Mouse (Mus musculus): Measurements from ENCODE around the gene Khk.

Gene Khk

DNA sequence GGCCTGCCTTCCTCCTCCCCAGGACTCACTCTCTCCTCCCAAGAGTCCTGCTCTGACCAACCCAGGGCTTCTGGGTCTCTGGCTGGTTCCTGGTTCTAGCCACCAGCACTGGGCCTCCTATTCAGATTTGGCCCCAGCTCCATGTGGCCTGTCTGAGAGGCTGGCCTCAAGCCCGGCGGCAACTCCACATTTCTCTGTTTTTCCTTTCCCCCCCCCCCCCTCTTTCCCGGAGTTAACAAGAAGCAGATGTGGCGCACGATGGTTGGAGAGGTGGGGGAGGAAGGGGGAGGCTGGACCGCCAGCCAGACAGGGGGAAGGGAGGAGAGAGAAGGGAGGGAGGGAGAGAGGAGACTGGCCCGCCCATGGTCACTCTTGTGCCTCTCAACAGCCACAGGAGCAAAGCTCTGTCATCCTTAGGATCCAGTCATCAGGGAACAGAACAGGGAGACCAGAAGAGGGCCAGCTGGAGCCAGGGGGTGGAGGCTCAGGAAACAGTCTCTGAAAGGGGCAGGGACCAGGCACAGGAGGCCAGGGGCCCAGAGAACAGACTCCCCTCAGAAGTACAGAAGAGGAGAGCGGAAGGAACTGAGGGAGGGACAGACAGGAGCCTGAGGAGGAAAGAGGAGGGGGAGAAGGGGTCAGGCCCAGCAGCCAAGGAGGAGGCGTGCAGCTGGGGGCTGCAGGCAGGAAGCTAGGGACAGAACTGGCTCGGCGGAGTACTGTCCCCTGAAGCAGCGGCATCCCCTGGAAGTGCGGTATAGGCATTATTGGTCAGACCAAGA lies 8.0 kb upstream of the Khk start, which contains the start of gene Emilin1:
TSS of gene Emilin1 (plus strand) at position 343 of the 782 bp plus-strand sequence.
- DNase-seq: peak; percentile 91

DNA sequence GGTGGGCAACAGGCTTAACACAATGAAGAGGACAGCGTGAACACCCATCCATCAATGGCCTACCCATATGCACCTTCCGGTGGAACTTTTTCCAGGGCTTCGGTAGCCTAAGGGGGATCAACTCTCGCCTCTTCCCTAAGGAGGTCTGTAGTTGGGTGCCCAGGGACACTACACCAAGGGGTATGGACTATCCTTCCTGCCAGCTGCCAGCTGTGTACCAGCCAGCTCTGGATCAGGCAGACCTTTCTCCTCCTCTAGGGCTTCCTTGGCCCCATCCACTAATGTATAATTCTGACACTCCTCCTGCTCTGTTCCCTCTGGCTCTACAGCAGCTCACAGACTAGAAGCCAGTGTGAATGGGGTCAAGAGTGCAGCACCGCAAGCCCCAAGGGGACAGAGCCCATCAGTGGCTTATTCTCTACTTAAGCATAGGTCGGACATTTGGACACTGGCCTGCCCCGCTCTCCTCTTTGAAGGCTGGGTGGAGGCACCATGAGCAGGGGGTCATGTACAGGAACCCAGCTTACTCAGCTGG lies 7.1 kb upstream of the Khk start:
- DNase-seq: no peak

DNA sequence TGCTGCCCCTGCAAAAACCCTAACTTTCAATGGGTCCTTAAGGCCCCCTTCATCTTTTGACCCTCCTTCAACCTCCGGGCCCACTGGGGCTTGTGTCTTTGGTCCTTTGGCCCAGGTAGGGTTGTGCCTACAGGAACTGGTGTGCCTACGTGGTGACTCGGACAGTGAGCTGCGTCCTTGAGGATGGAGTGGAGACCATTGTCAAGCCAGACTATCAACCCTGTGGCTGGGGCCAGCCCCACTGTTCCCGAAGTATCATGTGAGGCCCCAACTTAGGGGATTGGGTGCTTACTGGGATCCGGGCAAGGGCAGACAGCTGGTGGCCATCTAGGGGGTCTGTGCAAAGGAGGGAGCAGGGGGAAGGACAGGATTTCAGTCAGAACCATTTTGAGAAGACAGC lies 6.4 kb upstream of the Khk start:
- no peak for DNase-seq

DNA sequence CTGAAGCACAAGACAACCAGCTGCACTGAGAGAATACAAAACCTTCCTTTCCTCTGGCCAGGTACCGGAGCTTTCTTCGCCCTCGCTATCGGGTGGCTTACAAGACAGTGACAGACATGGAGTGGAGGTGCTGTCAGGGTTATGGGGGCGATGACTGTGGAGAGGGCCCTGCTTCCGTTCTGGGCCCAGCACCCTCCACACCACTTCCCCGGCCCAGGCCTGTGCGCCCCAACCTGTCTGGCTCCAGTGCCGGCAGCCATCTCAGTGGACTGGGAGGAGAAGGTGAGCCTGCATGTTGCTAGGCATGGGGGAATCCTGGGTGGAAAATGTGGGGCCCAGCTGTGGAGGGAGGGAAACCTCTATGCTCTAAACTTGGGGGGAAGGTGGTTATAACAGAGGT lies 5.8 kb upstream of the Khk start:
- no peak for DNase-seq

DNA sequence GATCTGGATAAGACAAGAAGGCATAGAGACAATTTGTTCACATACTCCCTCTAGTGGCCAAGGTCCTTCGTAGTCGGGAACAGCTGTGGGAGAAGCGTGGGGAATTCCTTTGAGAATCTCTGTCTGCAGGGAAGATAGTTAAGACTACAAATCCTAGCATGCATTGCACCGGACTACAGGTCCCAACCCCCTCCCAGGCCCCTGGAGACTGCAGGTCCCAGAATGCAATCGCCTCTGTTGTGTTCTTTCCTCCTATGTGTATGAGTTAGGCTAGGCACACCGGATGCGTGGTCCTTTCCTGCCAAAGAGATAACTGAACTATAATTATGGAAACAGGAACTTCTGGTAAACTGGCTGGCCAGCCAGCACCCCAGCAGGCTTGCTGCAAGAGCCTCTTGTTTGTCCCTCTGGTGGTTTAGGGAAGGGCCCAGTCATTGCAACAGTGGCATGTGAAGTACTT lies 5.2 kb upstream of the Khk start:
- DNase-seq: peak; percentile 96

- no peak for DNase-seq
Observed at GRCm38 (mm10) chr5:30916841-30917240, 4.4 kb upstream of the Khk start.

GRCm38 (mm10) chr5:30917348-30917747 lies 3.9 kb upstream of the Khk start:
- DNase-seq: no peak

GRCm38 (mm10) chr5:30917891-30918670 lies 3.1 kb upstream of the Khk start:
- no peak for DNase-seq

- DNase-seq: no peak
Observed at GRCm38 (mm10) chr5:30918691-30919090, 2.5 kb upstream of the Khk start.

GRCm38 (mm10) chr5:30919831-30920614 lies 1.2 kb upstream of the Khk start:
- DNase-seq: no peak

GRCm38 (mm10) chr5:30920621-30921020 lies 610 bp upstream of the Khk start:
- no peak for DNase-seq

DNA sequence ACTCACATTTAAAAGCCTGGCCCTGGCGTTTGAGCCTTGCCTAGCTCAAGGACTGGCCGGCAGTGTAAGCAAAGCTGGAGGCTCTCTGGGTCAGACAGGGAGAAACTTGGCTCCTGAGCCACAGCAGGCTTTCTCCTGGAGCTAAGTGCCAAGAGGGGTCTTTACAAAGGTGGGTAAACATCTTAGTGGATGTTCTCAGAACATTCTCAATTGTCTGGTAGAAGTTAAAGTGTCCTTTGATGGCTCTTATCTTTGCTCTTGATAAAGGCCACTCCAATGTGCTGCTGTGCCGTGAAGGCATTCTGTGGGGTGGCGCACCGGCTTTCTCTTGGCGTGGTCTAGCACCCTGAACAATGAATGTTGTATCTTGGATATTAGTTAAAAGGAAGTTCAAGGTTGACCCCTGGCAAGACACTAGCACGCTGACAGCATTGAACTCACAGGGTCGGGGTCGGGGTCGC lies 1.4 kb downstream of the Khk start:
- no peak for DNase-seq

GRCm38 (mm10) chr5:30923119-30923518 lies 1.9 kb downstream of the Khk start:
- DNase-seq: no peak

GRCm38 (mm10) chr5:30924614-30925013 lies 3.4 kb downstream of the Khk start:
- no peak for DNase-seq

DNA sequence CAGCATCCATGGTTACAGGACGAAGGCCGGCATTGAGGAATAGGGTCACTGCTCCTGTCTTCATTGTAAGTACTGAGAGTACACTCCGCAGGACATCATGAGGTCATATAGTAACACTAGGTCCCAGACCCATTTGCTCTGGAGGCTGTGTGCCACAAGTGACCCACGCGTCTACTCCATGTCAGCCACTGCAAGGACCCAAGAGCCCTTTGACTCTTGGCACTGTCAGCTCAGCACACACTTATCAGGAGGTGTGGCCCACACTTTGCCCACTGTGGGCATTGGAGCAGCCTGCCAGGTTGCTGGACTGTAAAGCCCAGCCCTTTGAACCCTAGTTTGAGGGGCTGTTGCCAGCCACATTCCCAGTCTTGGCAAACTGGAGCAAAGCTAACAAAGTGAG lies 4.0 kb downstream of the Khk start:
- DNase-seq: no peak

- DNase-seq: no peak
Observed at GRCm38 (mm10) chr5:30926073-30926472, 4.8 kb downstream of the Khk start.

DNA sequence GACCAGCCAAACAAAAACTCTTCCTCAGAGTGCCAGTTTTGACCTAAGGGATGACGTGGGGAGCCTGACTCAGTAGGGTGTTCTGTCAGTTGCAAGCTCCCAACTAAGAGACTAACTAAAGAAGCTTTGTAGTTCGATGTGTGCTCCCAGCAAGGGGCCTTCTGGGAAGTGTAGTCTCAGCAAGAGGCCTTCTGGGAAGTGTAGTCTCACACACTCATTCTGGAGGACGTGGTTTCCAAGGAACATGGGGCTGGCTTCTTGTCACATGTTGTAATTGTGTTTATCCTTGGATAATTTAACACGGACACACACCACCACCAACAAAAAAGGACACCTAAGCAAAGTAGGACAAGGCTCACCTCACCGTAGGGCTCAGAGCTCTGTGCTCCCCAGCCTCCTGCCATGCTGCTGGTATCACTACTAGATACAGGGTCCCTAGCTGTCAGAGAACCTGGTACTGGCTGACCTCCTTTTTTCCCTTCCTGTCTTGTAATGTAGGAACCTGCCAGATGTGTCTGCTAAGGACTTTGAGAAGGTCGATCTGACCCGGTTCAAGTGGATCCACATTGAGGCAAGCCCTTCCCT lies 6.8 kb downstream of the Khk start:
- peak; percentile 58 for DNase-seq

- DNase-seq: peak; percentile 88
Observed at GRCm38 (mm10) chr5:30930121-30930520, 8.9 kb downstream of the Khk start.

DNA sequence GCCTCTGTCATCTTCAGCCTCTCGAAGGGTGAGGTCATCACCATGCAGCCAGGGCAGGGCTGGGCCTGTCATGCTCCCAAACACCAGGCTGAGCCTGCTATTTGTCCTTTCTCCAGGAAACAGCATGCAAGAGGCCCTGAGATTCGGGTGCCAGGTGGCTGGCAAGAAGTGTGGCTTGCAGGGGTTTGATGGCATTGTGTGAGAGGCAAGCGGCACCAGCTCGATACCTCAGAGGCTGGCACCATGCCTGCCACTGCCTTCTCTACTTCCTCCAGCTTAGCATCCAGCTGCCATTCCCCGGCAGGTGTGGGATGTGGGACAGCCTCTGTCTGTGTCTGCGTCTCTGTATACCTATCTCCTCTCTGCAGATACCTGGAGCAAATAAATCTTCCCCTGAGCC lies 9.6 kb downstream of the Khk start:
- no peak for DNase-seq

- DNase-seq: no peak
Observed at GRCm38 (mm10) chr5:30931378-30931777, 10.1 kb downstream of the Khk start.

GRCm38 (mm10) chr5:30933705-30934104 lies 12.5 kb downstream of the Khk start:
- DNase-seq: no peak

DNA sequence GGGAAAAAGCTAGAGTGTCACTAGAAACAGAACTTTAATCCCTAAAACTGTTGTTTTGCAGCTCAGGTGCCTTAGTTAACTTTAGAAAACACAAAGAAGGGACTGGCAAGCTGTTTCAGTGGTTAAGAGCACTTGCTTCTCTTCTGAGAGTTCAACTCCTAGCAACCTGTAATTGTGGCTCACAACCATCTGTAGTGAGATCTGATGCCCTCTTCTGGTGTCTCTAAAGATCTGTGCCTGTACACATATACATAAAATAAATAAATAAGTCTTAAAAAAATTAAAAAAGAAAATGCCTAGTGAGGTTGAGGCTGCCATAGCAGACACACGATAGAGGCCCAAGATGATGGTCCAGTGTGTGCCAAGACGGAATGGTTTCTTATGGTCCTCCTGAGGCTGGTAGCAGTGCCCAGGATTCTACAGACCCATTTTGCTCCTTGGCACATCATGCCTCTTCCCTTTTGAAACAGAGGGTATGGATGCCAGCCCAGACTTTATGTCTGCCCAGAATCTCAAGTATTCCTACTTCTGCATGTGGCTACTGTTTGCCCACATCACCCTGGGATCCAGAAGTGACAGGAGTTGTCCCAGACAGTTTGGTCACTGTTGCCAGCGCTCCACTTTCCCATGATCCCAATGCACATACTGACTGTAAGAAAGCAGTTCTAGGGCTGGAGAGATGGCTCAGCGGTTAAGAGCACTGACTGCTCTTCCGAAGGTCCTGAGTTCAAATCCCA lies 13.7 kb downstream of the Khk start:
- no peak for DNase-seq

Data from lung, postnatal 10 days (tissue).